Mouse (Mus musculus) neural tube, embryonic 12.5 days (tissue): ENCODE measurements around the gene Tgif2. TPM values are rescaled to one million over a fixed set of nuclear protein-coding genes. Genes with fewer than 3 reads are reported as not detected.
"Not testable (repeated sequence)": the region's sequence is repeated elsewhere in the genome, so short reads cannot be mapped to it uniquely, and the experiment has no call there.

Source experiments
- ATAC-seq: fragments of 200-750 bp; cut with Nextera tagmentation; 2 replicates; pipeline ENCODE4 v1.8.0; 2017; ENCODE audit warnings: low read depth, mild to moderate bottlenecking, moderate TSS enrichment, moderate library complexity; ENCODE audit not compliant: low FRiP score
- H3K27ac ChIP-seq: fragments of 300-500 bp; sonication (generic); 2 replicates; pipeline ENCODE4 v1.5.1; 2016
- H3K27me3 ChIP-seq: fragments of 300-500 bp; sonication (generic); replicated peaks from 2 replicates; pipeline ENCODE4 v1.6.1; 2016; ENCODE audit warnings: mild to moderate bottlenecking
- H3K36me3 ChIP-seq: fragments of 300-500 bp; sonication (generic); 2 replicates; pipeline ENCODE4 v1.6.1; 2016; ENCODE audit warnings: mild to moderate bottlenecking
- H3K4me1 ChIP-seq: fragments of 300-500 bp; sonication (generic); 2 replicates; pipeline ENCODE4 v1.6.1; 2016
- H3K4me2 ChIP-seq: fragments of 300-500 bp; sonication (generic); replicated peaks from 2 replicates; pipeline ENCODE4 v1.6.1; 2016; ENCODE audit warnings: mild to moderate bottlenecking
- H3K4me3 ChIP-seq: fragments of 300-500 bp; sonication (generic); 2 replicates; pipeline ENCODE4 v1.5.1; 2016
- H3K9ac ChIP-seq: fragments of 300-500 bp; sonication (generic); 2 replicates; pipeline ENCODE4 v1.6.1; 2016; ENCODE audit warnings: mild to moderate bottlenecking
- H3K9me3 ChIP-seq: fragments of 300-500 bp; sonication (generic); 2 replicates; pipeline ENCODE4 v1.6.1; 2016; ENCODE audit warnings: mild to moderate bottlenecking
- WGBS: fragments of 180-500 bp; shearing (Covaris S2); methylation state at CpG from one replicate; pipeline ENCODE4 v1.1.7; 2016; 5-methylcytosine and 5-hydroxymethylcytosine counted together
- polyA plus RNA-seq: library from polyadenylated mRNA; unstranded; fragments of >200 nt; fragmentation: Nextera tagmentation; extraction: Ambion mirVana; gene quantifications from 2 replicates; pipeline ENCODE4 v1.2.1, GENCODE M21; 2016

Gene Tgif2
- polyA plus RNA-seq, 1 experiment from 2014 or later = 61.7 TPM

- Histone ChIP-seq H3K27ac (no peak overlapping the region), H3K36me3 (peaks cover 66% of the 10 kb centered on the region), H3K27me3 (no peaks in the 10 kb centered on the region), H3K9me3 (no peaks in the 10 kb centered on the region), H3K9ac (no peak overlapping the region), H3K4me1 (peaks cover 40% of the 10 kb centered on the region), H3K4me3 (no peak overlapping the region), H3K4me2 (no peak overlapping the region)
- no peak for ATAC-seq
- WGBS = 53% methylated on average over 6 of the region's 6 CpGs
Measured at GRCm38 (mm10) chr2:156847653-156848052, 7.8 kb downstream of the Tgif2 start.

GRCm38 (mm10) chr2:156848526-156849182 is 8.8 kb downstream of the Tgif2 start:
- ATAC-seq = no peak
- Histone ChIP-seq H3K4me1 (peaks cover 30% of the 10 kb centered on the region), H3K9me3 (no peaks in the 10 kb centered on the region), H3K27ac (no peak overlapping the region), H3K36me3 (peaks cover 66% of the 10 kb centered on the region), H3K9ac (no peak overlapping the region), H3K4me3 (no peak overlapping the region), H3K4me2 (no peak overlapping the region), H3K27me3 (no peaks in the 10 kb centered on the region)
- 93% methylated on average over 6 of the region's 6 CpGs for WGBS

- no peak for ATAC-seq
- peaks cover 63% of the 10 kb centered on the region for H3K36me3 ChIP-seq
- 93% methylated on average over 5 of the region's 5 CpGs for WGBS
Measured at GRCm38 (mm10) chr2:156850505-156850904, 10.7 kb downstream of the Tgif2 start.

DNA sequence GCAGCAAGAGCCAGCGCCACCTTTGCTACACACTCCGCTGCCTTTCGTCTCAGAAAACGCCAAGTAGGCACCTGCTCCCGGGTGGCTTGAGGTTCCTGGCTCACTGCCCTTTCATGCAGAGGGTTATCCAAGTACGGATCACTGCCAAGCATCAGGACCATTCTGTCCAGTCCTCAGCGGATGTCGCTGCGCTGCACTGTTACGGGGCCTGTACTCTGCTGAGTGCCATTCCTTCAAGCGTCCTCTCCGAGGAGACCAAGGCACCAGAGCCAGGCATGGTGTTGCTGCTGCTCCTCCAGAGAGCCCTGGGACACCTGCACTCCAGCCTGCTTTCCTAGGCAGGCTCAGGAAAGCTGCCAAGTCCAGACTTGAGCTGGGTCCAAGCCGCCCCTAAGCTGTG is 13.8 kb downstream of the Tgif2 start:
- H3K4me2 ChIP-seq, H3K9ac ChIP-seq, ATAC-seq, H3K27ac ChIP-seq, H3K27me3 ChIP-seq, H3K4me3 ChIP-seq, H3K4me1 ChIP-seq, H3K9me3 ChIP-seq: not testable (repeated sequence)
- peaks cover 62% of the 10 kb centered on the region for H3K36me3 ChIP-seq
- 92% methylated on average over 8 of the region's 13 CpGs for WGBS

More at GRCm38 (mm10) chr2:156850505-156850904, 10.7 kb downstream of the Tgif2 start:
- Histone ChIP-seq H3K4me2 (no peak overlapping the region), H3K4me1 (peaks cover 11% of the 10 kb centered on the region), H3K4me3 (no peak overlapping the region), H3K27ac (no peak overlapping the region), H3K9me3 (no peaks in the 10 kb centered on the region), H3K9ac (no peak overlapping the region), H3K27me3 (no peaks in the 10 kb centered on the region)

- not testable (repeated sequence) for H3K4me1 ChIP-seq, H3K27me3 ChIP-seq, H3K4me2 ChIP-seq, H3K9me3 ChIP-seq, ATAC-seq, H3K9ac ChIP-seq, H3K27ac ChIP-seq, H3K4me3 ChIP-seq
- 56% methylated on average over 13 of the region's 13 CpGs for WGBS
- H3K36me3 ChIP-seq = peaks cover 57% of the 10 kb centered on the region
Measured at GRCm38 (mm10) chr2:156853999-156854771, 14.4 kb downstream of the Tgif2 start.

DNA sequence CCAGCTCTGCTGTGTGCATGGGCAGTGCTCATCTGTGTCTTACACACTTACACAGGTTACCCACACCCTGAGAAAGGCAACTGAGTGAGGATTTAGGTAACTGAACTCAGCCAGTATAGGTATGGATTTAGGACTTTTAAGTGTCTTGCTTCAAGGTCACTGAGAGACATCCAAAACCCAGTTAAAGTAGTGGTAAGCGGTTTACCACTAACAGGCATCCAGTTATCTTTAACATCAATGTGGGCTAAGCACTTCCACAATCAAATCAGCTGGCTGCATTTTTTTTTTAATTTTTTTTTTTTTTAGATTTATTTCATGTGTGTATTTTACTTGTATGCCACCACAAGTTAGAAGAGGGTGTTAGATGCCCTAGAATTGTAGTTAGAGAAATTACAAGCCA is 16.5 kb downstream of the Tgif2 start:
- Histone ChIP-seq H3K4me3 (no peak overlapping the region), H3K36me3 (peaks cover 40% of the 10 kb centered on the region), H3K4me1 (no peaks in the 10 kb centered on the region; the same call in 1 of the 2 replicates), H3K9me3 (no peaks in the 10 kb centered on the region), H3K4me2 (no peak overlapping the region), H3K9ac (no peak overlapping the region), H3K27me3 (no peaks in the 10 kb centered on the region), H3K27ac (no peak overlapping the region)
- ATAC-seq = no peak
- 95% methylated on average over 1 of the region's 1 CpGs for WGBS

GRCm38 (mm10) chr2:156857385-156857791 is 17.6 kb downstream of the Tgif2 start:
- ATAC-seq = no peak
- peaks cover 29% of the 10 kb centered on the region for H3K36me3 ChIP-seq
- H3K4me2 ChIP-seq = no peak overlapping the region
- peaks cover 8% of the 10 kb centered on the region for H3K4me1 ChIP-seq
- H3K27me3 ChIP-seq = no peaks in the 10 kb centered on the region
- no peak overlapping the region for H3K4me3 ChIP-seq
- 89% methylated on average over 3 of the region's 3 CpGs for WGBS
- no peaks in the 10 kb centered on the region for H3K9me3 ChIP-seq
- no peak overlapping the region for H3K27ac ChIP-seq
- no peak overlapping the region for H3K9ac ChIP-seq

DNA sequence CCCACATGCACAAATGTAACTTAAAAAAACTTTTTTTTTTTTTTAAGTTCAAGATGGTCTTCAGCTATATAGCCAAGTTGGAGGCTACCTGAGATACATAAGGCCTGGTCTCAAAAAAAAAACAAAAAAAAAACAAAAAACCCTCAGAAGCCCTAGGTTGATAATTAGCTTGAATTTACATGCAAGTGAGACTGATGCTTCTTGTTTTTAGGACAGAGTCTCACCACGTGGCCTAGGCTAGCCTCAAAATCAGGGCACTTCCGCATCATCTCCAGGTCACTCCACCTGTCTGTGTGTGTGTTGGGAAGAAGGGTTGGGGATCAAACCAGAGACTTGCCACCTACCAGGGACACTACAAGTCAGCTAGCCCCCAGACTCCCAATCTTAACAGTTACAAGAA is 18.0 kb downstream of the Tgif2 start, which contains the start of gene 4930518I15Rik:
Gene 4930518I15Rik (minus strand): TSS at position 112 of the 400 bp plus-strand sequence.
- H3K27ac ChIP-seq = no peak within 1 kb of the TSS
- peaks cover 29% of the 10 kb centered on the region for H3K36me3 ChIP-seq
- H3K4me2 ChIP-seq = no peak within 1 kb of the TSS
- H3K4me3 ChIP-seq = no peak within 1 kb of the TSS
- ATAC-seq = no peak
- H3K4me1 ChIP-seq = peaks cover 8% of the 10 kb centered on the region
- 90% methylated on average over 2 of the region's 2 CpGs for WGBS
- H3K9me3 ChIP-seq = no peaks in the 10 kb centered on the region
- H3K27me3 ChIP-seq = no peaks in the 10 kb centered on the region
- H3K9ac ChIP-seq = no peak within 1 kb of the TSS

DNA sequence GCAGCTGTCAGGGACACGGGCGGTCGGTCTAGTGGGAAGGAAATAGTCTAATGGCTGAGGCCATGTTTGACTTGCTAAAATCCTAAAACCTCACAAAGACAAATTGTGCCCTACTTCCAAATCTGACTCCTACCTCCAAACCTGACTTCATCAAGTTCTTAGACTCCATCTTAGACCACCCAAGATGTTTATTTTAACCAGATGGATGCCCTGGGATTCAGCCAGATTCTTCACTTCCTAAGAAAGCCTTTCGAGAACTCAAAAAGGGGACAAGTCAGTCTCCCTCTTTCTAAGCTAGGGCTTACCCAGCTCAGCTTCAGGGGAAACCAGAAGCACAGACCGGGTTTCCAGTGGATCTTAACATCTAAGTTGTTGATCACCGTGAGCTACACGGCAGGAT is 18.9 kb downstream of the Tgif2 start:
- H3K27ac ChIP-seq = no peak overlapping the region
- H3K9me3 ChIP-seq = no peaks in the 10 kb centered on the region
- H3K9ac ChIP-seq = no peak overlapping the region
- no peaks in the 10 kb centered on the region for H3K27me3 ChIP-seq
- peaks cover 9% of the 10 kb centered on the region for H3K4me1 ChIP-seq
- H3K36me3 ChIP-seq = peaks cover 29% of the 10 kb centered on the region
- ATAC-seq = no peak
- 91% methylated on average over 7 of the region's 7 CpGs for WGBS
- H3K4me2 ChIP-seq = no peak overlapping the region
- H3K4me3 ChIP-seq = no peak overlapping the region

DNA sequence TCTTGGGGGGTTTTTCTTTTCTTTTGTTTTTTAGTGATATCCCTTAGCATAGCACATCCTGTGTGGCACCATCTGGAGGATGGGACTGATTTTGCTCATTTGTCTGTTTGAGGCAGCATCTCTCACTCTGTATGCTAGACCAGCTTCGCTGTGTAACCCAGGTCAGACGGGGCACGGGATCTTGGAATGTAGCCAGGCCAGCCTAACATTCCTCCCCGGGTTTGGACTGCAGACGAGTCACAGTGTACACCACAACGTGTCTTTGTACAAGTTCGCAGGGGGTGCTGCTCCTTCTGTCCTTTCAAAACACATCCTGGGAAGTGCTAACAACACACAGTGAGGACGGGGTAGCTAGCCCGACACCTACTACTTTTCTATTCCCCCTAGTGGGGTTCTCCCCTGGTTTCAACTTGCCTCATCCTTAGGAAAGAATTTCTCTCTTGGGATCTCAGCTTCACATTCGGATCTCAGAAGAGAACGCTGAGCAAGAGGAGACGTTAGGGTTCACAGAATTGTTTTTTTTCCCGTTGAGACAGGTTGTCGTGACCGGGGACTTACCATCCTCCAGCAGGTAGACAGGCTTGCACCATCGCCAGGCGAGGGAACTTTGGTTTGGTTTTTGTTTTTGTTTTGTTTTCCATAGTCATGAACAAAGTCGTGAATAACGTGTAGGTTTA is 22.4 kb downstream of the Tgif2 start:
- 1% methylated on average over 19 of the region's 19 CpGs for WGBS
- Histone ChIP-seq H3K27me3 (no peaks in the 10 kb centered on the region), H3K4me2 (peak overlapping the region; percentile 80), H3K27ac (peak overlapping the region; percentile 51), H3K9ac (peak overlapping the region; percentile 98), H3K36me3 (peaks cover 29% of the 10 kb centered on the region), H3K4me3 (peak overlapping the region; percentile 97), H3K4me1 (peaks cover 19% of the 10 kb centered on the region), H3K9me3 (no peaks in the 10 kb centered on the region)
- ATAC-seq = peak; percentile 49

DNA sequence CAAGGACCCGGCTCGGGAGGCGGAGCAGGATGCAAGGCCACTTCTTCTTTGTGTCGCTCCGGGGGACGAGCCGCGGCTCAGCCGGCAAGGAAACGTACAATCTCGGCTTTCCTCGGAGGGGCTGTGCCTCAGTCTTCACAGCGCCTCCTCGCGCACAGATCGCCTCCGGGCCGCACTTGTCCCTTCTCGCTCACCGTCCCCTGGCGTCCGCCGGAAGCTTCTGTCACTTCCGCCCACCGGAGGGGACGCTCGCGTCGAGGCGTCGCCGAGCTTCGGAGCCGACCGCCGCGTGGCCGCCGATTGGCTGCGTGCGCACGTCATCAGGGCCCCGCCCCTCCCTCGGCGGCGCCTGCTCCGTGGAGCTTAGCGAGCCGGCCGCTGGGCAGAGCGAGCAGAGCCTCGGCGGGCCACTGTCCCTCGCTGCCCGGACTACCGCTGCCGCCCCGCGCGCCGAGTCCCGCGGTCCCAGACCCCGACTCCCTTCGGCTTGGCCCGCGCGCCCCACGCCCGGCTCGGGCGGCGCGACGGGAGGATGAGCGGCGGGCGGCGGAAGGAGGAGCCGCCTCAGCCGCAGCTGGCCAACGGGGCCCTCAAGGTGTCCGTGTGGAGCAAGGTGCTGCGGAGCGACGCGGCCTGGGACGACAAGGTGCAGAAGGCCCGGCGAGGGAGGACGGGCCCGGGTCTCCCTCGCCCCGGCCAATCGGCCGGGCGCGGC is 23.1 kb downstream of the Tgif2 start, which contains the start of gene Rab5if:
Gene Rab5if (plus strand): TSS at position 357 of the 715 bp plus-strand sequence.
- ATAC-seq = peak; percentile 94
- Histone ChIP-seq H3K36me3 (peaks cover 32% of the 10 kb centered on the region), H3K9ac (peak within 1 kb of the TSS; percentile 98), H3K4me3 (peak within 1 kb of the TSS; percentile 97), H3K4me2 (peak within 1 kb of the TSS; percentile 93), H3K27ac (peak within 1 kb of the TSS; percentile 51), H3K9me3 (no peaks in the 10 kb centered on the region), H3K4me1 (peaks cover 19% of the 10 kb centered on the region), H3K27me3 (no peaks in the 10 kb centered on the region)
- WGBS = under 1% methylated on average over 98 of the region's 98 CpGs
